Mouse (Mus musculus) liver, adult 2 months (tissue): ENCODE results near the gene Ccdc80.

Experiments used
- CTCF ChIP-seq: fragments of 200-500 bp; IDR thresholded peaks from 2 replicates; pipeline ENCODE4 v1.5.1; 2011; ENCODE audit warnings: low read depth, low read length, control low read depth
- POLR2A ChIP-seq: fragments of 200-500 bp; IDR thresholded peaks from 2 replicates; pipeline ENCODE4 v1.6.1; 2011; ENCODE audit warnings: low read length, control low read depth; ENCODE audit not compliant: insufficient read depth; ENCODE audit errors: extremely low read depth

DNA sequence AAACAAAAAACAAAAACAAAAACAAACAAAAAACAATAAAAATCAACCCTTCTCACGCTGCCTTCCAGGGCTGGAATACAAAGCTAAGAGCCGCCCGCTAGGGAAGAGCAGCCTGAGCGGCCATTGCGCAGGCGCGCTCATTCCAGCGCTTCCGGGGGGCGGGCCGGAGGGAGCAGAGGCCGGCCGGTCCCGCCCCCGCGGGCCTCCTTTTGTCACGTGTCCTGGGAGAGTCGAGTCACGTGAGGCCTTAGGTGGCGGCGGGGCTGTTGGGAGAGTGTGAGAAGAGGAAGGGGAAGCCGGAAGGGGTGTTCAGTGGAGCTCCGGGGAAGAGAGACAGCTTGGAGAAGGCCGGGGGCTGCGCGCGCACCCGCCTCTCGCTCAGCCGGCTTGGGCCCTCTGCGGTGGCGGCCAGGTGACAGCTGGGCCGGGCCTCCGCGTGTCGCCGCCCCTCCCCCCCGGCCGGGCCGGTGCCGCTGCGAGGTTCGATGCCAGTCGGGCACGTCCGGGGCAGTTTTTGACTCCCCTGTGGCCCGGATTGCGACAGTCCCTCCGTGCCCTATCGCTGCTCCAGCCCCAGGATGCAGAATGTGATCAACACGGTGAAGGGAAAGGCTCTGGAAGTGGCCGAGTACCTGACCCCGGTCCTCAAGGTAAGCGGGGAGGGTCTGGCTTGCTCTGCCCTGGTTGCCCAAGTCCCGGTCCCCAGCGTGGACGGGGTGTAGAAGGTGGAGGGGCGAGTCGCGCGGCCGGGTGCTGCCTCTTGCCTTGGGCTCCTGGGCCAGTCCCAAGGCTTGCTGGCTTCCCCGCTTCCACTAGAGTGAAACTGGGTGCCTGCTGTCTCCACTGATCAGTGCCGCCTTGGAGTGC is 65.6 kb downstream of the Ccdc80 start, which contains the start of the genes Slc35a5 and Atg3:
- TF ChIP-seq CTCF (no peak), POLR2A (peak; percentile 55)
